Mouse (Mus musculus): Measurements from ENCODE around the gene Rpl18.

Gene Rpl18

GRCm38 (mm10) chr7:45715090-45715708, at the start of gene Rpl18:
Rpl18 (plus strand) TSS chr7:45715457.
- peak; percentile 99 for DNase-seq (ENCODE audit: low spot score)

- DNase-seq (ENCODE audit: low spot score), result no peak
Measured at GRCm38 (mm10) chr7:45666161-45666560, 49.1 kb upstream of the Rpl18 start, which contains the start of gene Fut2. Fut2 (minus strand) TSS chr7:45666394.

GRCm38 (mm10) chr7:45667761-45668160, 47.5 kb upstream of the Rpl18 start:
- no peak for DNase-seq (ENCODE audit: low spot score)

- DNase-seq (ENCODE audit: low spot score), result no peak
Measured at GRCm38 (mm10) chr7:45668921-45669320, 46.3 kb upstream of the Rpl18 start.

- no peak for DNase-seq (ENCODE audit: low spot score)
Measured at GRCm38 (mm10) chr7:45677627-45678295, 37.5 kb upstream of the Rpl18 start.

- DNase-seq (ENCODE audit: low spot score), result no peak
Measured at GRCm38 (mm10) chr7:45678513-45678912, 36.7 kb upstream of the Rpl18 start.

GRCm38 (mm10) chr7:45679966-45680621, 35.2 kb upstream of the Rpl18 start:
- peak; percentile 75 for DNase-seq (ENCODE audit: low spot score)

GRCm38 (mm10) chr7:45681046-45681736, 34.1 kb upstream of the Rpl18 start:
- DNase-seq (ENCODE audit: low spot score), result peak; percentile 74

GRCm38 (mm10) chr7:45682144-45683126, 32.8 kb upstream of the Rpl18 start:
- DNase-seq (ENCODE audit: low spot score), result peak; percentile 92

- DNase-seq (ENCODE audit: low spot score), result no peak
Measured at GRCm38 (mm10) chr7:45683396-45684050, 31.7 kb upstream of the Rpl18 start, which contains the start of gene Ntn5. Ntn5 (plus strand) TSS chr7:45684022.

GRCm38 (mm10) chr7:45685811-45686210, 29.4 kb upstream of the Rpl18 start:
- no peak for DNase-seq (ENCODE audit: low spot score)

- DNase-seq (ENCODE audit: low spot score), result no peak
Measured at GRCm38 (mm10) chr7:45686841-45687240, 28.4 kb upstream of the Rpl18 start.

GRCm38 (mm10) chr7:45689099-45689498, 26.2 kb upstream of the Rpl18 start:
- no peak for DNase-seq (ENCODE audit: low spot score)

- no peak for DNase-seq (ENCODE audit: low spot score)
Measured at GRCm38 (mm10) chr7:45689800-45690199, 25.5 kb upstream of the Rpl18 start.

GRCm38 (mm10) chr7:45692364-45692763, 22.9 kb upstream of the Rpl18 start:
- DNase-seq (ENCODE audit: low spot score), result no peak

GRCm38 (mm10) chr7:45693921-45694591, 21.2 kb upstream of the Rpl18 start, which contains the start of gene Sec1:
Sec1 (minus strand) TSS chr7:45694402.
- DNase-seq (ENCODE audit: low spot score), result no peak

GRCm38 (mm10) chr7:45695098-45695497, 20.2 kb upstream of the Rpl18 start:
- no peak for DNase-seq (ENCODE audit: low spot score)

GRCm38 (mm10) chr7:45697894-45698293, 17.4 kb upstream of the Rpl18 start:
- DNase-seq (ENCODE audit: low spot score), result no peak

- no peak for DNase-seq (ENCODE audit: low spot score)
Measured at GRCm38 (mm10) chr7:45699523-45700141, 15.6 kb upstream of the Rpl18 start, which contains the start of gene Car11. Car11 (plus strand) TSS chr7:45699843.
